In genomic region chr1:127273363-127273762, GRCm38 (mm10) we compare ENCODE assay signal across 13 mouse cellular contexts.
"Had no signal": no experiment of that assay in that cellular context is flagged by ENCODE, and none has a peak within 500 bp of the region (broad histone marks: within the 10 kb centered on the region; RNA-seq: fewer than 3 reads in every experiment).

No protein-coding gene starts in this region.

- H3K4me2 ChIP-seq: limb, embryonic 15.5 days; liver, embryonic 12.5 days; lung, embryonic 15.5 days; midbrain, embryonic 12.5 days; neural tube, embryonic 13.5 days; stomach, embryonic 15.5 days had no signal

- H3K27ac ChIP-seq: limb, embryonic 15.5 days; liver, embryonic 12.5 days; lung, embryonic 15.5 days; midbrain, embryonic 12.5 days; neural tube, embryonic 13.5 days; stomach, embryonic 15.5 days had no signal

- H3K9me3 ChIP-seq: limb, embryonic 15.5 days; liver, embryonic 12.5 days; lung, embryonic 15.5 days; midbrain, embryonic 12.5 days; neural tube, embryonic 13.5 days; stomach, embryonic 15.5 days had no signal

- H3K9ac ChIP-seq: limb, embryonic 15.5 days; liver, embryonic 12.5 days; lung, embryonic 15.5 days; midbrain, embryonic 12.5 days; neural tube, embryonic 13.5 days; stomach, embryonic 15.5 days had no signal

- DNase-seq: kidney, postnatal 25 days; layer of hippocampus, adult 9-11 months; layer of hippocampus, postnatal 36 days; right cerebral cortex, postnatal 14 days; thymus, adult 2 months; thymus, postnatal 25 days had no signal

- H3K4me3 ChIP-seq: limb, embryonic 15.5 days; liver, embryonic 12.5 days; lung, embryonic 15.5 days; midbrain, embryonic 12.5 days; neural tube, embryonic 13.5 days; stomach, embryonic 15.5 days had no signal

- H3K27me3 ChIP-seq: limb, embryonic 15.5 days; liver, embryonic 12.5 days; lung, embryonic 15.5 days; midbrain, embryonic 12.5 days; neural tube, embryonic 13.5 days; stomach, embryonic 15.5 days had no signal

- H3K36me3 ChIP-seq: limb, embryonic 15.5 days; liver, embryonic 12.5 days; lung, embryonic 15.5 days; midbrain, embryonic 12.5 days; stomach, embryonic 15.5 days had no signal

- ATAC-seq: liver, embryonic 12.5 days; midbrain, embryonic 16.5 days had no signal

- H3K4me1 ChIP-seq: midbrain, embryonic 12.5 days had no signal
